Mouse (Mus musculus) WW6 (cell line): Measurements from ENCODE around the gene Zfp428.
"Not testable (repeated sequence)": the region's sequence is repeated elsewhere in the genome, so short reads cannot be mapped to it uniquely, and the experiment has no call there.

Source experiments
- DNase-seq: peaks from one replicate; pipeline ENCODE4 v3.0.0-alpha.2; 2013; ENCODE audit warnings: low read depth, low spot score

Gene Zfp428

DNA sequence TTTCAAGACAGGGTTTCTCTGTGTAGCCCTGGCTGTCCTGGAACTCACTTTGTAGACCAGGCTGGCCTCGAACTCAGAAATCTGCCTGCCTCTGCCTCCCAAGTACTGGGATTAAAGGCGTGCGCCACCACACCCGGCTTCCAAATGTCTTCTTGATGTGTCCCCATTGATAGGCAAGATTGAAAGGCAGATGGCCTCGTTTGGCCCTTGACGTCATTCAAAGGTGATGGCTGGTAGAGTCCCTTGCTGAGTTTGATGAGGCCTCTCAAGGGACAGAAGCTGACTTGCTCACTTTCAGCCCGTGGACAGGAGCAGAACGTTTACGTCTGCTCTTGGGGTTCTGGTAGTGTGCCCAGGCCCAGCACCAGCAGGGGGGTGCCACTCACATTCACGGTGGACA, 13.2 kb downstream of the Zfp428 start:
- not testable (repeated sequence) for DNase-seq

DNA sequence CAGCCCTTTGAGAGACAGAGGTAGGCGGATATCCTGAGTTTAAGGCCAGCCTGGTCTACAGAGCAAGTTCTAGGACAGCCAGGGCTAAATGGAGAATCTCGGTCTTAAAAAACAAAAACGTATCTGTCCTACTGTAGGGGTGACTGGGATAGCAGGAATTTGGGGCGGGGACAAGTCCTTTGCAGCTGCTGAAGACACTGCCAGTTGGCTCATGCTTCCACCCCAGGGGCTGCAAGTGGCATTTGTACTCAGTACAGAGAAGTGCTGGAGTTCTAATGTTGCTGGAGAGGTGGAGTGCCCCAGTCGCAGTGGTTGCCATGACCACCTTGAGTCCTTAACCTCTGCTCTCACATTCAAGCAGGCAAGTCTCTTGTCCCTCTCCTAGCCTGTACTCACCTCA, 16.0 kb downstream of the Zfp428 start:
- no peak for DNase-seq

DNA sequence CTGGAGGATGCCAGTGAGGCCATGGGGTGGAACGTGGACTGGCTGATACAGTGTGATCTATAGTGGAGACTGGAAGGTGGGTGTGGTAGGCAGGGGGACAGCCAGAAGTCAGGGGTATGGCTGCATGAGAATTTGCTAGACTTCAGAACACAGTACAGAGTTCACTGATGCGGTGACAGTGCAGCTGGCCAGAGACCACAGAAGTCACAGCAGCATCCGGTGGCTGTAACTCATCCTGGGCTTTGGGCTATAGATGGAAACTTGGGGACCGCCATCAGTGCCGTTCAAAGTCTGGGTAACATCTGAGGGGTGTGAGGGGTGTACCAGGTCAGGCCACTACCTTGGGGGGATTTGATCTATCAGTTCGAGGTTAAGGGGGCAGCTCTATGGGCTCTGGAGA, 16.9 kb downstream of the Zfp428 start:
- no peak for DNase-seq

DNA sequence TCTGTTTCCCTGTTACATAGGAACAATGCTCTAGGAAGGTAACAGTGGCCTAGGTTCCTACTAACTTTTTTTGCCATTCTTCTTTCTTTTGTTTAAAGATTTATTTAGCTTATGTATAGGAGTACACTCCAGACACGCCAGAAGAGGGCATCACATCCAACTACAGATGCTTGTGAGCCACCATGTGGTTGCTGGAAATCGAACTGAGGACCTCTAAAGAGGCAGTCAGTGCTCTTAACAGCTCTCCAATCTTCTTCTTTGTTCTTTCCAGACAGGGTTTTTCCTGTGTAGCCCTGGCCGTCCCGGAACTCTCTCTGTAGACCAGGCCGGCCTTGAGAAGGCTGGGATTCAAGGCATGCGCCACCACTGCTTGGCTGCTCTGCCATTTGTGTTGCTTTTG, 18.2 kb downstream of the Zfp428 start:
- no peak for DNase-seq

DNA sequence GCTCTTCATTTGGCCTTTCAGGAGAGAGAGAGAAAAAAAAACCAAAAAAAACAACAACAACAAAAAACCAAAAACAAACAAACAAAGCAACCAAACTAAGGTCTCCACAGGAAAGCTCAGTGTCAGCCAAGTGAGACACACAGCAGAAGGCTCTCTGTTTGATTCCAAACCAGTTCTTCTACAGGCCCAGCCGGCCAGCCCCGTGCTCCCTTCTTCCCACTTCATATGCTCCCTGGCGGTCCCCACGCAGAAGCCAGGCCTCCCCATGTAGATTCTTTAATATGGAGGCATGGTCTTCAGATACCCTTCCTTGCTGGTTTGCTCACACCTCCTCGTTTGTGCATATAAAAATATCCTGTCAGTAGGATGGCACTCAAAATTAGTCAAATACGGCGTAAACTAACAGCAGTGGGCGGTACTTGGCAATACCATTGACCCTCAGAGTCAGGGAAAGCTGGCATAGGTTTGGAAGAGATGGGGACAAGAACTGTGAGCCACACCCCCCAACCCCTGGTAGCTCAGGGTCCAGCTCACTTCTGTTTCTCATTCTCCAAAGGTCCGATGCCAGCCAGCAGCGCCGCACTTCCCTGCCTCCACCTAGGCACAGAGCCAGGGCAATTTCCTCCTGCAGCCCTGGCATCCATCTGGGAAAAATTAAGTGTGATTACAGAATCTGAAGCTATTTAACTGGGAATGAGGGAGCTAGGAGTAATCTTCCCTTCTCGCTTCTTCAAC, 19.0 kb downstream of the Zfp428 start:
- no peak for DNase-seq

DNA sequence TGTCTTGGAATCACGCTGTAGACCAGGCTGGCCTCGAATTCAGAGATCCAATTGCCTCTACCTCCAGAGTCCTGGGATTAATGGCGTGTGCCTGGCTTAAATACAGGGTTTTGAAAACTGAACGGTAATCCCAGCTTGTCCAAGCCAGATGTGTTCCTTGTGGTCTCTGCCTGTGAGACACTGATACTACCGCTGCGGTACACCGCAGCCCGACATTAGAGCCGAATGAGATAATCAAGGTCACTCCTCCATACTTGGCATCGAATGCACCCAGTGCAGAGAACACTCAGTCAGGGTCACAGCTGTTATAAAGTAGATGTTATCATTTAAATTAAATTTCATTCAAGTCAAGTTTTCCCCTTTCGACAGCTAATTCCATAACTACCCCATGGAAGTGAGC, 22.1 kb downstream of the Zfp428 start:
- DNase-seq: no peak

DNA sequence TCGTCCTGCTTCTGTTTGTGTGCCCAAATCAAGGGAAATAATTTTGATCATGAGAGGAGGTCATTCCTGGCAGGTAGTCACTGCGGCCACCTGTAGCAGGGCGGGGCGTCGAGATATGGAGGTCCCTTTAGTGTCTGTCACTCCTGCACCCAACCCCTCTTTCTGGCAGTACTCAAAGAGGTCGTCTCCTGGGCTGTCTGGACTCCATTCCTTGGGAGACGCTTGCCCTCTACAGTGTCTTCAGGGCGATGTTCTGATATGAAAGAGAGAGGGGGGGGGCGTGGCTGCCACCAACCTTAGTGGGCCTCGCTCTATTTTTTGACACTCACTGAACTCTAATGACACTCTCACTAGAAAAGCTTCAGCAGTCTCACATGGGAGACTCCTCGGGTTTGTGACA, 22.8 kb downstream of the Zfp428 start:
- no peak for DNase-seq

DNA sequence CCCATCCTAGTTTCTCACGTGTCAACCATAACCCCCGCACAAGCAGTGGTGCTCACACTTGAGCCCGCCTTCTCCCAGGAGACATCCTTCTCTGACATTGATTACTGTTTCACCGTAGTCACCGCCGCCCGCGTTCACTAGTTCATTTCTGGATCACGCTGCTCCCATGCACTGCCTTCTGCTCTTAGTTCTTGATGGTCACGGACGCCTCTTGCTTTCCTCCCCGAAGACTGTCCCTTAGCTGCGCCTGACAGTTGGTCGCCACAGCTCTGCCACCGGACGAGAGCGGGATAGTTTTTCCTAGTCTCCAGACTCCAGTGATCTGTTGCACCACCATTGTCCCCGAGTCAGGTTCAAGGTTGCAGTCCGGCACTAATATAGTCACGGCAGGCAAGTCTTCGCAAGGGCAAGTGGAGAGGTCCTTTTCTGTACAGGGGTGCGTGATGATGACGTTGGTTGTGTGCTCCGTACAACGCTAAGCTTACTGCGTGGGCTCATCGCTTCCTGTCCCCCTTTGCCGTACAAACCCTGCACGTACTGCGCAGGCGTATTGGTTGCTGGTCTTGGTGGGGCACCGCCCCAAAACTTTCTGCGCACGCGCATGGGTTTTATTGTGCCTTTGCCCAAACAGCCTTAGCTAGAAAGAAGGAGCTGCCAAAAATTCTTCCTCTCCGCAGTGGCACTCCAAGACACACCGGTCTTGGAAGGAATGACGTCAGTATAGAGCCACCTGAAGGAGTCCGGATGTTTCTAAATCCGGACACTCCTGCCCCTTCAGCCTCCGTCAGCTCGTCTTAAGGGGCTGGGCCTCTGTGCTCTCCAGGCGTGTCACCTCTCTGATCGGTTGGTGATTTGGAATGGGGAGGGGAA, 23.5 kb downstream of the Zfp428 start, which contains the start of gene Irgq:
TSS of gene Irgq (plus strand) at position 628 of the 870 bp plus-strand sequence.
- DNase-seq: peak; percentile 96

DNA sequence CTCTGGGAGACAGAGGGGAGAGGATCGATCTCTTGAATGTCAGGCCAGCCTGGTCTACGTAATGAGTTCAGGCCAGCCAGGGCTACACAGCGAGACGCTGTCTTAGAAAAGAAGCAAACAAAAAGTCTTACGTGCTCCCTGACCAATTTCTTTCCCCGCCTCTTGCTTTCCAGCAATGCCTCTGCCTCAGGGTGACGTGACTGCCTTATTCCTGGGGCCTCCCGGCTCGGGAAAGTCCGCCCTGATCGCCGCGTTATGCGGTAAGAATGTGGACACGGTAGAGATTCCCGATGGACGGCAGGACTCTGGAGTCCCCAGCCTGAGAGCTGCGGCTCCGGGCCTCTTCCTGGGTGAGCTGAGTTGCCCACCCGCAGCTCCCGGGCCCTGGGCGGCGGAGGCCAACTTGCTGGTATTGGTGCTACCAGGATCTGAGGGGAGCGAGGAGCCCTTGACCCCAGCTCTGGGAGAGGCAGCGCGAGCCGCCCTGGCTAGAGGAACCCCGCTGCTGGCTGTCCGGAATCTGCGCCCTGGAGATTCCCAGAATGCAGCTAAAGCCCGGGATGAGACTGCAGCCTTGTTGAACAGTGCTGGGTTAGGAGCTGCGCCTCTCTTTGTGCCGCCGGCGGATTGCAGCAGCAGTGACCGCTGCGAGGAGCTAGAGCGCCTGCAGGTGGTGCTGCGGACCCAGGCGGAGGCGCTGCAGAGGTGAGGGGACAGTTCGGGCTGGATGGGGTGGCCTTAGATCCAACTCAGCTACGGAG, 24.6 kb downstream of the Zfp428 start:
- DNase-seq: no peak

DNA sequence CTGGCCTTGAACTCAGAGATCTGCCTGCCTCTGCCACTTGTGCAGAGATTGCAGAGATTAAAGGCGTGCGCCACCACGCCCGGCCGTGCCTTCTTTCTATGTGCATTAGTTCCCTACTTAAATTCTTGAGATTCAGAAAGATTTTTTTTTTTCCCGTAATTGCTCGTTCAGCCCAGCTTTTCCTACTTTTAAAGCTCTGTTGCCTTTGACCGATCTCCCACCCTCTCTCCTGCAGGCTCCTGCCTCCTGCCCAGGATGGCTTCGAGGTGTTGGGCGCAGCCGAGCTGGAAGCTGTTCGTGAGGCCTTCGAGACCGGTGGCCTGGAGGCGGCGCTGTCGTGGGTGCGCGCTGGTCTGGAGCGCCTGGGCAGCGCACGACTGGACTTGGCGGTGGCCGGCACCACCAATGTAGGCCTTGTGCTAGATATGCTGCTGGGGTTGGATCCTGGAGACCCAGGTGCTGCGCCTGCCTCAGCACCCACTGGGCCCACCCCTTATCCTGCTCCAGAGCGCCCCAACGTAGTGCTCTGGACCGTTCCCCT, 26.3 kb downstream of the Zfp428 start:
- DNase-seq: no peak

DNA sequence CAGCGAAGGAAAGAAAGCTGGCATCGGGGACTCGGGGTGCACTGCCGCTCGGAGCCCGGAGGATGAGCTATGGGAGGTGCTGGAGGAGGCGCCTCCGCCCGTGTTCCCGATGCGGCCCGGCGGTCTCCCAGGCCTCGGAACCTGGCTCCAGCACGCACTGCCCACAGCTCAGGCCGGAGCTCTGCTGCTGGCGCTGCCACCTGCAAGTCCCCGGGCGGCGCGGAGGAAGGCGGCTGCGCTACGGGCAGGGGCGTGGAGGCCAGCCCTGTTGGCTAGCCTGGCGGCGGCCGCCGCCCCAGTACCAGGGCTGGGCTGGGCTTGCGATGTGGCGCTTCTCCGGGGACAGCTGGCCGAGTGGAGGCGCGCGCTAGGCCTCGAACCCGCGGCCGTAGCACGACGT, 27.0 kb downstream of the Zfp428 start:
- no peak for DNase-seq

DNA sequence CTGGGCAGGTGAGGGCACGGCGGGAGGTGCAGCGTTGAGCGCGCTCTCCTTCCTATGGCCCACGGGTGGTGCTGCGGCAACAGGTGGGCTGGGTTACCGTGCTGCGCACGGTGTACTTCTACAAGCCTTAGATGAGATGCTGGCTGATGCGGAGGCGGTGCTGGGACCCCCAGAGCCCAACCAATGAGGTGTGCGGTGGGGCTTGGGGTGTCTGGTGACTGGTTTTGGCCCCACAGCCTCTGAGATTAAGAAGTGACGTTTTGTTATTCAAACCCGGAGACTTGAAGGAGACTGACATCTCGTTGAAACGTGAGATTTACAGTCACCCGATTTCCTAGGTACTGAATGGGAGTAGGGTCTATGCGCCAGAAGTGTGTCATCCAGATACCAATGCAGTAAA, 27.5 kb downstream of the Zfp428 start:
- no peak for DNase-seq

DNA sequence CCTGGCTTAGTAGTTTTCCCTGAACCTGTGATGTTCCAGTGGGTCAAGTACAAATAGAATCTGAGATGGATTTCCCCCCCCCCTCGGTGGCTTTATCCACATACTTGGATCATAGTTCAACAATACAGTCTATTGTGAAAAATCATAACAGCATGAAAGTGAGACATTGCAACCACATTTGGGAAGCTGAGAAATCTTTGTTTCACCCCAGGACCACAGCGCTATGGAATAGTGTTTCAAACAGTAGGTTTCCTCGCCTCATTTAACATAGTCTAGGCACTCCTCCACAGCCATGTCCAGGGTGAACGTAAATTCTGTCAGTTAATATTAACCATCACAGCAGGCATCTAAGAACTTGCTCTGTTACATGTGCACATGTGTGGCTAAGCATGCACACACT, 30.3 kb downstream of the Zfp428 start:
- no peak for DNase-seq

DNA sequence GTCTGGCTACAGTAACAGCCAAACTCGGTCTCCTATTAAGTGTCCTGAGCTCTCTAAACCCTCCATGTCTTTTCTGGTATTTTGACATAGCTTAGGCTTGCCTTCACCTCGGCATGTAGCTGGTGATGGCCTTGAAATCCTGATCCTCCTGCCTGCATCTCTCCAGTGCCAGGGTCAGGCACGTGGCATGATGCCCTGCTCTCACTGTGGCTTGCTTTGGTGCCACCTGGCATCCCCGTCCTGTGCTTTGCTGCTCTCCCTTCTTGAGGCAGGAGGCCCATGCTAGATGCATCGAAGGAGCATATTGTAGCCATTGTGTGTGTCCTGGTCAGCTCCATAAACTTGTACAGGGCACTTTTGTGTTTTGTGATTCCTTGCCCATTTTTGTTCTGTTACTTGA, 30.8 kb downstream of the Zfp428 start:
- no peak for DNase-seq

DNA sequence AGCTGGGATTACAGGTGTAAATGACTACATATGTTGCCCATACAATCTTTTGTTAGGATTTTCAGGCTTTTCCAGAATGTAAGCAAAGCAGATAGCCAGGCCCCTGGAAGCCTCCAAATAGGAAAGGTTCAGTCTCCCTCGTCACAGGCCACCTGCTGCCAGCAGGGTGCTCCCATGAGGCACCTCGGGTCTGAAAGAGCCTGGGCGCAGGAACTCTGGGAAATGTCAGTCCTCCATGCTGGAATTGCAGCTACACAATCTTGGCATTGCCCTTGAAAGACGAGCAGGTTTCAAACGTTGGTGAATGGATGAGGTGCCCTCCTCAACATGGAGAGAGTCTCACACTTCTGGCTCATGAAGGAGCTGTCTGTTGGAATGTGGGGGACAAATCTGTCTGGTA, 31.3 kb downstream of the Zfp428 start:
- DNase-seq: no peak

DNA sequence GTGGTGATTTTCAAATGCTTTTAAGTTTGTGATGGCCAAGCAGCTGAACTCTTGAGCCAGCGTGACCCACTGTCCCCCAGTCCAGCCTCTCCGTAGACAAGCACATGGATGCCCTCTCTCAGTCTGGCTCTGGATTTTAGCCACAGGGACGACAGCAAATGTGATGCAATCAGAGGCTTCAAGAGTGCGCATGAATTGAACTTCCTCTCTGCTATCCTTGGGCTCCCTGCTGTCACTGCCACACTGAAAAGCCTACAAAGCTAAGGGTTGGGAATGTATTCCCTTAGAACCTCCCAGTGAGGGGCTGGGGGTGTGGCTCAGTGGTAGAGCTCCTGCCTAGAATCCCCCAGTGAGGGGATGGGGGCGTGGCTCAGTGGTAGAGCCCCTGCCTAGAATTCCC, 31.9 kb downstream of the Zfp428 start:
- DNase-seq: no peak

DNA sequence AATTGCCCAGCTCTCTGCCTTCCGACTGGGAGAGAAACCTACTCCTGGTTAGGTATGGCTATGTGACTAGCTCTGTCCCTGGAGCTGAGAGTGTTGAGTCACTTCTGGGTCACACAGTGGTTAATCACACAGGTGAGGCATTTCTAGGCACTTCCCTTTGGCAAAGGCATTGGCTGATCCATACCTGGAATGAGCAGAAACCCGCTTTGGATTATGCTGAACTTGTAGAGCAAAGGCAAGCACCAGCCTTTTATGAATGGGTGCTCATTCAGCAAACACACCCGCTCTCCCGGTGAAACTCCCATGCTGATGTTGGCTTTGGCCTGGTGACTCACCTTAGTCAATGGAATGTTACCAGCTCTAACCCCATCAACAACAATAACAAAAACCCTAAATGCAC, 32.9 kb downstream of the Zfp428 start:
- no peak for DNase-seq

DNA sequence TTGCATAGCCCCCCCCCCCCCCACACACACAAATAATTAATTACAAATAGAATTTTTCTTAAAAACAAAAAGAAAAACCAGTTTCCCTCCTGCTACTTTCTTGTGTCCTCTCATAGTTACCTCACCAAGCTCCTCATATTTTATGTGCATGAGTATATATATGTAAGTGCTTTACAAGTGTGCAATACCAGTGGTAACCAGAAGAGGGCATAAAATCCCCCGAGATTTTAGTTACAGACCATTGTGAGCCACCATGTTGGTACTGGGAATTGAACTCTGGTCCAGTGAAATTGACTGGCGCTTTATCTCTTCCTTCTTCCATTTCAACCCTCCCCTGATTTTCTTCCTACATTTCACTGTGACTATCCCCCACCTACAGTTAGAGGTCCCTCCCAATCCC, 37.7 kb downstream of the Zfp428 start:
- DNase-seq: no peak

DNA sequence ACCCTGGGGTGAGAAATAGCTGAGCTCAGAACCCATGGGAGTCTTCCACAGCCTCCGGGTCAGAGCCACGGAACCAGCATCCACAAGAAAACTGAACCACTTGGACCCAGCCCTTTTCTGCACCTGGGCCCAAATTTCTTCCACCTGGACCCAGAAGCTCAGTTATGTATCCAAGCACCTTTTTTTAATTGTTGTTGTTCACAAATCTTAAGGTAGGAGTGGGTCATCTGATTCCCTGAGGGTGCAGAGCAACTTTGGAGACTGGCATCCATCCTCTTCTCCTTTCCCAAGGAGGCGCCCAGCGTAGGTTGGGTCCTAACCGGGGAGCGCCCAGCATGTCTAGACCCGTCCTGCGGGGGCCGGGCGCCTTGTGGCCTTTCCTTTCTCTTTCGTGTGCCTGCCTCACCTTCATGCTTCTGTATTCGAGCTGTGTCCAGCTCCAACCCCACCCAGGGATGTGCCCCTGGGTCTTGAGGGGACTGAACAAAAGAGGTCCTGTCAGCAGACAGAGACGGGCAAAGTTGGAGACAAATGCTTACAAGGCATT, 39.3 kb downstream of the Zfp428 start, which contains the start of the genes Pinlyp and Xrcc1:
TSS of gene Pinlyp (minus strand) at position 51 of the 547 bp plus-strand sequence.
TSS of gene Xrcc1 (plus strand) at position 222 of the 547 bp plus-strand sequence.
- no peak for DNase-seq

DNA sequence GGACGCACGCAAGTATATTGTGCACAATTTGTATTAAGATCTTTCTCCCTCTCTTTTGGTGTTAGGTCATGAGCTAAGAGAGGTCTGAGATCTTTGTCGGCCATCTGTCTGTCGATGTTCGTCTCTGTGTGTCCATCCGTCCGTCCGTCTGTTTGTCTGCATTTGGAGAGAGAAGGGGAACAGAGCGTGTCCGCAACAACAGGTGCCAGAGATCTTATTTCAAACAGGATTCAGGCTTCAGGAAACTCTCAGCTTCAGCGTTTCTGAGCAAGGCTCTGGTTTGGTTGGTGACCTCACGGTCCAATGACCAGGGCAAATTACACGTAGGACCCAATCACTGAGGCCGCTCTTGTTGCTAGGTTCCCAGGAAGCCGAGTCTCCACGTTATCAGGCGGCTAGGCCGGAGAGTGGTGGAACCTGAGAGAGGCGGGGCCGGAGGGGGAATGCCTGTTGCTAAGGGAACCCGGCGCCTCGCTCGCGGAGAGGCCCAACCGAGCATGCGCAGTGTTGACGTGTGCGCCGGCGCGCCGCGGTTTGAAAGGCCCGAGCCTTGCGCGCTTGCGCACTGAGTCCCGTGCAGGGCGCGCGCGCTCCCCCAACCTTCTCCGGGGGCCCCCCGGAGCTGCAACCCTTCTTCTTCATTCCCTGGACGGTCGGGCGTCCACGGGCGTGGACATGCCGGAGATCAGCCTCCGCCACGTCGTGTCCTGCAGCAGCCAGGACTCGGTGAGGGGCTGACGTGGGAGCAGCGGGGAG, 40.0 kb downstream of the Zfp428 start:
- peak; percentile 92 for DNase-seq

DNA sequence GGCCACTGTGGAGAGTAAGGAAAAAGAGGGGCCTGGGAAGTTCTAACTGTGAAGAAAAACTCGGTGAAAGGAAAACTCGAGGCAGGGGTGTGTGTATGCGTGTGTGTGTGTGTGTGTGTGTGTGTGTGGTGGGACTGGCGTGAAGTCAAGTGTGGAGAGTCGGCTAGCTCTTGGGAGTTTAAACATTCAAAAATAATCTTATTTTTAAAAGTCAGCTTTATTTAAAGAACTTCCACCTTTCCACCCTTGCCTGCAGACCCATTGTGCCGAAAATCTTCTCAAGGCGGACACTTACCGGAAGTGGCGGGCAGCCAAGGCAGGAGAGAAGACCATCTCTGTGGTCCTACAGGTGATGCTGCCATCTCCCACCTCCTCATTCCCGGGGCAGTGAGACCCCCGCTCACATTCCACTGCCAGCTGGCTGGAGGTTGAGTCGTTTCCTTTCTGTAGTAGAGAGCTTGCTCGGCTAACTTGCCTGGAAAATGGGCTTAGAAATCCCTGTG, 40.8 kb downstream of the Zfp428 start:
- DNase-seq: no peak
